Mouse (Mus musculus) hindbrain, embryonic 16.5 days (tissue): ENCODE data around the gene Ptgds. TPM values are rescaled to one million over a fixed set of nuclear protein-coding genes. Genes with fewer than 3 reads are reported as not detected.

ENCODE experiments used
- ATAC-seq: fragments of 200-750 bp; cut with Nextera tagmentation; 2 replicates; pipeline ENCODE4 v1.8.0; 2017; ENCODE audit warnings: moderate TSS enrichment, moderate library complexity
- H3K27ac ChIP-seq: fragments of 300-500 bp; sonication (generic); 2 replicates; pipeline ENCODE4 v1.5.1; 2014; ENCODE audit warnings: low read depth, mild to moderate bottlenecking, control low read depth, low read length, moderate library complexity
- H3K27me3 ChIP-seq: fragments of 300-500 bp; sonication (generic); replicated peaks from 2 replicates; pipeline ENCODE4 v1.6.1; 2014; ENCODE audit warnings: low read length; ENCODE audit not compliant: control insufficient read depth, insufficient read depth
- H3K36me3 ChIP-seq: fragments of 300-500 bp; sonication (generic); 2 replicates; pipeline ENCODE4 v1.6.1; 2014; ENCODE audit warnings: mild to moderate bottlenecking, low read length, moderate library complexity, mixed read lengths; ENCODE audit not compliant: control insufficient read depth, insufficient read depth
- H3K4me1 ChIP-seq: fragments of 300-500 bp; sonication (generic); 2 replicates; pipeline ENCODE4 v1.6.1; 2014; ENCODE audit warnings: low read depth, low read length; ENCODE audit not compliant: control insufficient read depth, insufficient read depth
- H3K4me2 ChIP-seq: fragments of 300-500 bp; sonication (generic); 2 replicates; pipeline ENCODE4 v1.6.1; 2014; ENCODE audit warnings: mild to moderate bottlenecking, low read length, control low read depth, moderate library complexity
- H3K4me3 ChIP-seq: fragments of 300-500 bp; sonication (generic); 2 replicates; pipeline ENCODE4 v1.5.1; 2014; ENCODE audit warnings: mild to moderate bottlenecking, low read length, control low read depth, moderate library complexity
- H3K9ac ChIP-seq: fragments of 300-500 bp; sonication (generic); 2 replicates; pipeline ENCODE4 v1.6.1; 2014; ENCODE audit warnings: low read depth, mild to moderate bottlenecking, control low read depth, low read length, moderate library complexity
- H3K9me3 ChIP-seq: fragments of 300-500 bp; sonication (generic); 2 replicates; pipeline ENCODE4 v1.6.1; 2014; ENCODE audit warnings: mild to moderate bottlenecking, low read length, moderate library complexity; ENCODE audit not compliant: control insufficient read depth
- WGBS: fragments of 180-500 bp; shearing (Covaris S2); extraction: QIAGEN DNeasy Blood & Tissue Kit; methylation state at CpG from one replicate; pipeline ENCODE4 v1.1.7; 2014; 5-methylcytosine and 5-hydroxymethylcytosine counted together
- microRNA-seq: library from miRNA; unstranded; fragments of <30 nt; microRNA quantifications from one replicate; pipeline ENCODE4, GENCODE M21; 2017
- polyA plus RNA-seq: library from polyadenylated mRNA; unstranded; fragments of >200 nt; fragmentation: Nextera tagmentation; extraction: Ambion mirVana; gene quantifications from 2 replicates; pipeline ENCODE4 v1.2.1, GENCODE M21; 2015

The Ptgds gene
- polyA plus RNA-seq, 1 experiment from 2014 or later = 1,173 TPM

- Histone ChIP-seq H3K27me3 (peaks cover 10% of the 10 kb centered on the region), H3K9ac (no peak overlapping the region), H3K36me3 (no peaks in the 10 kb centered on the region), H3K27ac (no peak overlapping the region), H3K9me3 (no peaks in the 10 kb centered on the region), H3K4me1 (peaks cover 12% of the 10 kb centered on the region), H3K4me3 (no peak overlapping the region), H3K4me2 (no peak overlapping the region)
- WGBS = 47% methylated on average over 27 of the region's 27 CpGs
- ATAC-seq = no peak
Observed at GRCm38 (mm10) chr2:25425481-25425880, 44.4 kb downstream of the Ptgds start.

DNA sequence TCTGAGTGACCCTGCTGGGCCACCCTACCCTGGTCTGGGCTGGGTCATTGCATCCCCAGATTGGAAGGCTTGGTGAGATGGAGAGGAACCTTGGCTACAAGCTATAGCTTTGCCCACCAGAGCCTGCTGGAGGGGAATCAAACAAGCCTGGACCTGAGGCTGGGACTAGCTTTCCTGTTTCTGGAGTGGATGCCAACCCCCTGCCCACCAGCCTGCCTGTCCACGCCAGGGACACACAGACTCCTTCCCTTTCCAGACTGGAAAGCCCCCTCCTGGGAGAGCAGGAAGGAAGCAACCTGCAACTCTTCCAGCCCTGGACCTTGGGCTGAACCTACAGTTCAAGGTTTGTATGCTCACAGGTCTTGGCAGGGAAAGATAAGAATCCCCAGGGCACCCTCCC, 46.2 kb downstream of the Ptgds start:
- peaks cover 10% of the 10 kb centered on the region for H3K27me3 ChIP-seq
- H3K9me3 ChIP-seq = no peaks in the 10 kb centered on the region
- no peak overlapping the region for H3K9ac ChIP-seq
- no peak overlapping the region for H3K4me3 ChIP-seq
- H3K4me1 ChIP-seq = no peaks in the 10 kb centered on the region; the same call in 1 of the 2 replicates
- 50% methylated on average over 1 of the region's 1 CpGs for WGBS
- H3K4me2 ChIP-seq = no peak overlapping the region
- H3K27ac ChIP-seq = no peak overlapping the region
- ATAC-seq = no peak
- H3K36me3 ChIP-seq = no peaks in the 10 kb centered on the region

- no peaks in the 10 kb centered on the region for H3K4me1 ChIP-seq
- WGBS = 67% methylated on average over 17 of the region's 17 CpGs
Observed at GRCm38 (mm10) chr2:25422587-25423410, 47.0 kb downstream of the Ptgds start, which contains the start of gene Fut7. Gene Fut7, plus strand, starts transcription at chr2:25423267.

GRCm38 (mm10) chr2:25421896-25422295, 48.0 kb downstream of the Ptgds start:
- no peaks in the 10 kb centered on the region for H3K36me3 ChIP-seq
- WGBS = 19% methylated on average over 3 of the region's 3 CpGs
- ATAC-seq = peak; percentile 60; the same call in 1 of the 2 replicates
- no peak overlapping the region for H3K27ac ChIP-seq
- H3K4me3 ChIP-seq = no peak overlapping the region
- no peak overlapping the region for H3K4me2 ChIP-seq
- no peaks in the 10 kb centered on the region for H3K4me1 ChIP-seq
- H3K9me3 ChIP-seq = no peaks in the 10 kb centered on the region
- peaks cover 10% of the 10 kb centered on the region for H3K27me3 ChIP-seq
- peak overlapping the region; percentile 9; the same call in 1 of the 2 replicates for H3K9ac ChIP-seq

More at GRCm38 (mm10) chr2:25422587-25423410, 47.0 kb downstream of the Ptgds start, which contains the start of gene Fut7:
- Histone ChIP-seq H3K9ac (no peak within 1 kb of the TSS), H3K27ac (no peak within 1 kb of the TSS), H3K9me3 (no peaks in the 10 kb centered on the region), H3K4me3 (no peak within 1 kb of the TSS), H3K27me3 (peaks cover 10% of the 10 kb centered on the region), H3K4me2 (no peak within 1 kb of the TSS), H3K36me3 (no peaks in the 10 kb centered on the region)
- ATAC-seq = no peak

DNA sequence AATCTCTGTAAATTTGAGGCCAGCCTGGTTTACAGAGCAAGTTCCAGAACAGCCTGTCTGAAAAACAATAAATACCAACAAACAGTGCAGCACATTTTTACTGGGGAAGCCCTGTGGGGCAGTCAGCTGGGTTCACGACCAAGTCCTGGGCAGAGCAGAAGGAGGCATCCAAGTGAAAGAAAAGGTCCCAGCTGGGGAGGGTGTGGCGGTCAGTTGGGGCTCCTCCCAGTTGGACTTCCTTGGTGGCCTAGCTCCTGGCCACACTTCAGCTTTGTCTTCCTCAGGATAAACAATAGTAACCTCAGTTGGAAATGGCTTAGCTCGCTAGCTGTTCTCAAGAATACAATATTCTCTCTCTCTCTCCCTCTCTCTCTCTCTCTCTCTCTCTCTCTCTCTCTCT, 52.4 kb downstream of the Ptgds start:
- WGBS = 15% methylated on average over 3 of the region's 3 CpGs
- no peak overlapping the region for H3K4me3 ChIP-seq
- no peaks in the 10 kb centered on the region; the same call in 1 of the 2 replicates for H3K27me3 ChIP-seq
- no peak for ATAC-seq
- H3K9ac ChIP-seq = no peak overlapping the region
- H3K36me3 ChIP-seq = no peaks in the 10 kb centered on the region
- H3K4me1 ChIP-seq = no peaks in the 10 kb centered on the region
- H3K4me2 ChIP-seq = no peak overlapping the region
- H3K9me3 ChIP-seq = no peaks in the 10 kb centered on the region
- no peak overlapping the region for H3K27ac ChIP-seq

Small RNAs within 50 kb of the gene (microRNA-seq; reads per million reads assigned to microRNA genes)
- 0.62 reads per million for gene Mir3087

Other genes with a start within 250 kb of the Ptgds start
- gene Tubb4b, start 245.3 kb downstream of the Ptgds start, polyA plus RNA-seq = 486 and 553 TPM in 2 replicates
- gene Slc34a3, start 235.7 kb downstream of the Ptgds start, polyA plus RNA-seq = not detected in 2 replicates
- gene Rnf224, start 233.3 kb downstream of the Ptgds start, polyA plus RNA-seq = not detected in 2 replicates
- 166 and 207 TPM in 2 replicates for gene Rnf208, start 227.8 kb downstream of the Ptgds start, polyA plus RNA-seq
- gene Cysrt1, start 227.6 kb downstream of the Ptgds start, polyA plus RNA-seq = 0.24 TPM in 1 of 2 replicates, not detected in the other
- 4.2 and 5.1 TPM in 2 replicates for gene AL732309.1, start 223.2 kb downstream of the Ptgds start, polyA plus RNA-seq
- gene Tmem203, start 214.6 kb downstream of the Ptgds start, polyA plus RNA-seq = 15.8 and 16.6 TPM in 2 replicates
- gene Tprn, start 207.4 kb downstream of the Ptgds start, polyA plus RNA-seq = 20.3 TPM in 2 replicates
- gene Ssna1, start 197.6 kb downstream of the Ptgds start, polyA plus RNA-seq = 181 and 183 TPM in 2 replicates
- 137 and 147 TPM in 2 replicates for gene Anapc2, start 197.6 kb downstream of the Ptgds start, polyA plus RNA-seq
- not detected in 2 replicates for gene Tmem210, start 181.9 kb downstream of the Ptgds start, polyA plus RNA-seq
- gene Lrrc26, start 180.1 kb downstream of the Ptgds start, polyA plus RNA-seq = 0.12 and 0.13 TPM in 2 replicates
- gene Grin1, start 150.9 kb downstream of the Ptgds start, polyA plus RNA-seq = 56.9 and 65.8 TPM in 2 replicates
- 41.6 and 48.3 TPM in 2 replicates for gene Man1b1, start 137.7 kb downstream of the Ptgds start, polyA plus RNA-seq
- gene Dpp7, start 113.7 kb downstream of the Ptgds start, polyA plus RNA-seq = 26.4 and 27.8 TPM in 2 replicates
- gene Uap1l1, start 104.4 kb downstream of the Ptgds start, polyA plus RNA-seq = 8.8 and 10.9 TPM in 2 replicates
- 15.7 and 17.2 TPM in 2 replicates for gene Sapcd2, start 97.7 kb downstream of the Ptgds start, polyA plus RNA-seq
- gene Entpd2, start 74.2 kb downstream of the Ptgds start, polyA plus RNA-seq = 6.7 and 7.4 TPM in 2 replicates
- 481 and 505 TPM in 2 replicates for gene Npdc1, start 70.7 kb downstream of the Ptgds start, polyA plus RNA-seq
- 0.19 and 0.23 TPM in 2 replicates for gene Fut7, start 46.8 kb downstream of the Ptgds start, polyA plus RNA-seq
- gene Abca2, start 41.3 kb downstream of the Ptgds start, polyA plus RNA-seq = 13.5 and 15.5 TPM in 2 replicates
- gene Clic3, start 13.2 kb downstream of the Ptgds start, polyA plus RNA-seq = 3.4 and 4.1 TPM in 2 replicates
- gene Paxx, start 9.0 kb downstream of the Ptgds start, polyA plus RNA-seq = 117 and 134 TPM in 2 replicates
- not detected in 2 replicates for gene Lcn12, start 23.9 kb upstream of the Ptgds start, polyA plus RNA-seq
- 136 and 153 TPM in 2 replicates for gene Fbxw5, start 30.7 kb upstream of the Ptgds start, polyA plus RNA-seq
- gene C8g, start 31.7 kb upstream of the Ptgds start, polyA plus RNA-seq = 6.1 and 6.6 TPM in 2 replicates
- gene Traf2, start 76.9 kb upstream of the Ptgds start, polyA plus RNA-seq = 16.8 and 17.8 TPM in 2 replicates
- 384 and 413 TPM in 2 replicates for gene Edf1, start 87.8 kb upstream of the Ptgds start, polyA plus RNA-seq
- gene Mamdc4, start 104.8 kb upstream of the Ptgds start, polyA plus RNA-seq = 1.8 and 3.7 TPM in 2 replicates
- gene Phpt1, start 105.2 kb upstream of the Ptgds start, polyA plus RNA-seq = 164 and 178 TPM in 2 replicates
- gene Ajm1, start 111.7 kb upstream of the Ptgds start, polyA plus RNA-seq = 12.0 and 15.1 TPM in 2 replicates
- 65.3 and 71.8 TPM in 2 replicates for gene Rabl6, start 138.5 kb upstream of the Ptgds start, polyA plus RNA-seq
- gene Ccdc183, start 147.6 kb upstream of the Ptgds start, polyA plus RNA-seq = 0.13 and 0.34 TPM in 2 replicates
- gene Tmem141, start 152.0 kb upstream of the Ptgds start, polyA plus RNA-seq = 54.6 and 66.8 TPM in 2 replicates
- gene Fcna, start 158.0 kb upstream of the Ptgds start, polyA plus RNA-seq = 4.6 and 4.8 TPM in 2 replicates
- not detected in 2 replicates for gene Lcn8, start 183.1 kb upstream of the Ptgds start, polyA plus RNA-seq
- gene Lcn5, start 187.9 kb upstream of the Ptgds start, polyA plus RNA-seq = not detected in 2 replicates
- not detected in 2 replicates for gene Lcn6, start 206.7 kb upstream of the Ptgds start, polyA plus RNA-seq
- not detected in 2 replicates for gene Lcn10, start 212.7 kb upstream of the Ptgds start, polyA plus RNA-seq
- not detected in 2 replicates for gene Obp2a, start 230.0 kb upstream of the Ptgds start, polyA plus RNA-seq
- gene Bmyc, start 236.7 kb upstream of the Ptgds start, polyA plus RNA-seq = 164 and 182 TPM in 2 replicates